Mouse (Mus musculus): ENCODE measurements around the gene Prkd2.

DNA sequence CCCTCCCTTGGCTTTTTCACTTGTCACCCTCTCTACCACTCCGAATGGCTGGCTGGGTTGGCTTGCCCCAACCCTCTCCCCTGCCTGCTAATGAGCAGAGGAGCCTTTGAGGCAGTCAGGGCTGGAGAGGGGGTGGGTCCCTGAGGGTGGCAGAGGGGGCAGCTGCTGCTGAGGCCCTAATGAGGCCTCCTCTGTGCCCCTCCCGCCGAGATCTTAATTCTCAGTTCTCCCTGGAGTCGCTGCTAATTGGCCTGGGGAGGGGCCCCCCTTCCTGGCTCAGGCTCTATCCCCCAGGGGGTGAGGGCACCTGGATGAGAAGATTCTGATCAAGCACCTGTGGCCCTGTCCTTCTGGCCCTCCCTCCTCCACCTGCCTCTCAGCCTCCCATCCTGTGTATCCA, 51.6 kb downstream of the Prkd2 start:
- TF ChIP-seq CTCF (IDR thresholded peaks at IDR 0.05; ENCODE audit: low read depth, low read length) (no peak), GATA1 (IDR thresholded peaks at IDR 0.05; ENCODE audit: borderline replicate concordance, low read length) (no peak)

Data from G1E (cell line).